Comparison of ENCODE assay signal across 12 mouse cellular contexts in genomic region chr5:41889245-41889849, GRCm38 (mm10). TPM values are rescaled to one million over a fixed set of nuclear protein-coding genes. Genes with fewer than 3 reads are reported as not detected.
A peak's percentile ranks its signal among the peaks of the same experiment; 100 is the strongest.
DNase-seq lines count a peak whose midpoint lies in the region; ATAC-seq lines count a peak whose summit lies in the region.
"Had no signal": no experiment of that assay in that cellular context is flagged by ENCODE, and none has a peak within 500 bp of the region (broad histone marks: within the 10 kb centered on the region; RNA-seq: fewer than 3 reads in every experiment).

No protein-coding gene starts in this region.

- 64% methylated on average over 8 of the region's 8 CpGs for WGBS in hindbrain, embryonic 13.5 days
- WGBS in hindbrain, embryonic 12.5 days = 77% methylated on average over 8 of the region's 8 CpGs
- WGBS in forebrain, embryonic 14.5 days = 66% methylated on average over 8 of the region's 8 CpGs
- 69% methylated on average over 8 of the region's 8 CpGs for WGBS in midbrain, embryonic 16.5 days

- H3K36me3 ChIP-seq in hindbrain, embryonic 13.5 days = no peaks in the 10 kb centered on the region
- no peaks in the 10 kb centered on the region for H3K36me3 ChIP-seq in hindbrain, embryonic 12.5 days
- H3K36me3 ChIP-seq in forebrain, embryonic 14.5 days (ENCODE audit: control insufficient read depth, insufficient read depth, low read length) = no peaks in the 10 kb centered on the region
- no peaks in the 10 kb centered on the region for H3K36me3 ChIP-seq in midbrain, embryonic 16.5 days (ENCODE audit: control insufficient read depth, insufficient read depth, low read length)
- H3K36me3 ChIP-seq: embryonic facial prominence, embryonic 15.5 days; heart, embryonic 10.5 days had no signal

- H3K4me2 ChIP-seq in hindbrain, embryonic 13.5 days = no peak overlapping the region
- H3K4me2 ChIP-seq in hindbrain, embryonic 12.5 days (replicated peaks) = no peak overlapping the region
- no peak overlapping the region for H3K4me2 ChIP-seq in forebrain, embryonic 14.5 days (ENCODE audit: low read length)
- H3K4me2 ChIP-seq in midbrain, embryonic 16.5 days (ENCODE audit: low read length) = no peak overlapping the region
- H3K4me2 ChIP-seq: embryonic facial prominence, embryonic 15.5 days had no signal

- H3K4me3 ChIP-seq in hindbrain, embryonic 13.5 days = no peak overlapping the region
- H3K4me3 ChIP-seq in hindbrain, embryonic 12.5 days = no peak overlapping the region
- no peak overlapping the region for H3K4me3 ChIP-seq in forebrain, embryonic 14.5 days (ENCODE audit: low read depth, low read length)
- no peak overlapping the region for H3K4me3 ChIP-seq in midbrain, embryonic 16.5 days (ENCODE audit: low read depth, low read length)
- H3K4me3 ChIP-seq: embryonic facial prominence, embryonic 15.5 days; heart, embryonic 10.5 days had no signal

- H3K9ac ChIP-seq in hindbrain, embryonic 13.5 days = no peak overlapping the region
- no peak overlapping the region for H3K9ac ChIP-seq in hindbrain, embryonic 12.5 days
- H3K9ac ChIP-seq in forebrain, embryonic 14.5 days (ENCODE audit: low read length) = no peak overlapping the region
- H3K9ac ChIP-seq in midbrain, embryonic 16.5 days (ENCODE audit: low read depth, low read length) = no peak overlapping the region
- H3K9ac ChIP-seq: embryonic facial prominence, embryonic 15.5 days; liver, embryonic 14.5 days had no signal

- no peaks in the 10 kb centered on the region for H3K9me3 ChIP-seq in hindbrain, embryonic 13.5 days
- H3K9me3 ChIP-seq in hindbrain, embryonic 12.5 days (replicated peaks) = no peaks in the 10 kb centered on the region
- no peaks in the 10 kb centered on the region for H3K9me3 ChIP-seq in forebrain, embryonic 14.5 days (replicated peaks; ENCODE audit: control insufficient read depth, low read length)
- no peaks in the 10 kb centered on the region for H3K9me3 ChIP-seq in midbrain, embryonic 16.5 days (replicated peaks; ENCODE audit: control insufficient read depth, low read length, poor library complexity, severe bottlenecking)
- H3K9me3 ChIP-seq: embryonic facial prominence, embryonic 15.5 days; heart, embryonic 10.5 days had no signal

- peak; percentile 33; the same call in 1 of the 2 replicates for ATAC-seq in hindbrain, embryonic 13.5 days (ENCODE audit: low FRiP score)
- no peak for ATAC-seq in hindbrain, embryonic 12.5 days (ENCODE audit: low FRiP score)
- ATAC-seq in forebrain, embryonic 14.5 days = peak; percentile 22; the same call in 1 of the 2 replicates
- peak; percentile 54 for ATAC-seq in midbrain, embryonic 16.5 days

- peaks cover 11% of the 10 kb centered on the region for H3K4me1 ChIP-seq in hindbrain, embryonic 13.5 days (replicated peaks)
- H3K4me1 ChIP-seq in hindbrain, embryonic 12.5 days = no peaks in the 10 kb centered on the region
- H3K4me1 ChIP-seq in forebrain, embryonic 14.5 days (ENCODE audit: control insufficient read depth, insufficient read depth, low read length) = no peaks in the 10 kb centered on the region
- peaks cover 5% of the 10 kb centered on the region; the same call in 1 of the 2 replicates for H3K4me1 ChIP-seq in midbrain, embryonic 16.5 days (ENCODE audit: control insufficient read depth, insufficient read depth, low read length)
- H3K4me1 ChIP-seq: embryonic facial prominence, embryonic 15.5 days; heart, embryonic 10.5 days had no signal

- peak overlapping the region; percentile 9 for H3K27ac ChIP-seq in hindbrain, embryonic 13.5 days
- H3K27ac ChIP-seq in hindbrain, embryonic 12.5 days = no peak overlapping the region
- H3K27ac ChIP-seq in forebrain, embryonic 14.5 days (ENCODE audit: low read depth, low read length) = no peak overlapping the region
- no peak overlapping the region for H3K27ac ChIP-seq in midbrain, embryonic 16.5 days (ENCODE audit: low read length)
- H3K27ac ChIP-seq: embryonic facial prominence, embryonic 15.5 days; heart, embryonic 10.5 days; kidney, postnatal 0 days; liver, embryonic 14.5 days had no signal

- H3K27me3 ChIP-seq in hindbrain, embryonic 13.5 days = 0 out of 2 replicates have a peak, but pooled peaks cover 3% of the 10 kb centered on the region
- no peaks in the 10 kb centered on the region for H3K27me3 ChIP-seq in hindbrain, embryonic 12.5 days
- H3K27me3 ChIP-seq in forebrain, embryonic 14.5 days (replicated peaks; ENCODE audit: control insufficient read depth, insufficient read depth, low read length) = no peaks in the 10 kb centered on the region
- H3K27me3 ChIP-seq in midbrain, embryonic 16.5 days (ENCODE audit: control insufficient read depth, insufficient read depth, low read depth, low read length) = no peaks in the 10 kb centered on the region; the same call in 1 of the 2 replicates
- H3K27me3 ChIP-seq: embryonic facial prominence, embryonic 15.5 days had no signal

- DNase-seq in brain, adult 2 months (ENCODE audit: low read depth, low spot score) = peak; percentile 28
- DNase-seq in forebrain, embryonic 14.5 days (ENCODE audit: low spot score) = peak; percentile 3
- DNase-seq in adipocyte (ENCODE audit: low spot score) = no peak
- DNase-seq in layer of hippocampus, postnatal 36 days = no peak
- DNase-seq: kidney, adult 18-20 months had no signal

RNA-seq across cellular contexts. Expression of gene Bod1l, which starts 45.2 kb away (rescaled TPM):
- 30.6 and 30.8 TPM in 2 replicates for polyA plus RNA-seq in hindbrain, embryonic 13.5 days (2015; fragmentation: Nextera tagmentation; extraction: Ambion mirVana)
- 29.6 and 31.5 TPM in 2 replicates for polyA plus RNA-seq in hindbrain, embryonic 12.5 days (2016; fragmentation: Nextera tagmentation; extraction: Ambion mirVana)
- 18.2 and 22.5 TPM in 2 replicates for polyA plus RNA-seq in forebrain, embryonic 14.5 days (2014; fragmentation: Nextera tagmentation; extraction: Ambion mirVana)
- 26.3 and 28.3 TPM in 2 replicates for polyA plus RNA-seq in midbrain, embryonic 16.5 days (2015; fragmentation: Nextera tagmentation; extraction: Ambion mirVana)
- 10 to 100 TPM; 38.2 to 41.4 TPM for total RNA-seq in layer of hippocampus, postnatal 36 days (2021)

Comparison
In these comparisons a context has a peak if more than half of its experiments do, and no peak if none do; other contexts are left out.
1. DNase-seq: peak in brain, adult 2 months (single experiment) and forebrain, embryonic 14.5 days (single experiment); none in adipocyte (single experiment) and layer of hippocampus, postnatal 36 days (0 of 2).